Mouse (Mus musculus) kidney, postnatal 0 days (tissue): ENCODE measurements at regions not wholly inside any gene's neighbourhood (a gene's known extent, or its start where the extent isn't known, plus 50 kb on each side); places are given as distances from the start of the nearest gene placed in this dataset.

Source experiments
- ATAC-seq: fragments of 200-750 bp; cut with Nextera tagmentation; replicated peaks from 2 replicates; pipeline ENCODE4 v1.8.0; 2017; ENCODE audit warnings: low read depth, moderate number of reproducible peaks, moderate TSS enrichment, moderate library complexity; ENCODE audit not compliant: low FRiP score
- DNase-seq: peaks from one replicate; pipeline ENCODE4 v3.0.0-alpha.2; 2016; ENCODE audit warnings: low spot score
- H3K27ac ChIP-seq: fragments of 300-500 bp; sonication (generic); 2 replicates; pipeline ENCODE4 v1.5.1; 2014; ENCODE audit warnings: mild to moderate bottlenecking
- H3K27me3 ChIP-seq: fragments of 300-500 bp; sonication (generic); 2 replicates; pipeline ENCODE4 v1.6.1; 2014; ENCODE audit warnings: low read length, mixed read lengths; ENCODE audit not compliant: insufficient read depth
- H3K36me3 ChIP-seq: fragments of 300-500 bp; sonication (generic); 2 replicates; pipeline ENCODE4 v1.6.1; 2014; ENCODE audit warnings: low read length, mixed read lengths; ENCODE audit not compliant: insufficient read depth
- H3K4me1 ChIP-seq: fragments of 300-500 bp; sonication (generic); replicated peaks from 2 replicates; pipeline ENCODE4 v1.6.1; 2014; ENCODE audit warnings: antibody characterized with exemption, low read length, mixed read lengths; ENCODE audit not compliant: insufficient read depth
- H3K4me2 ChIP-seq: fragments of 300-500 bp; sonication (generic); 2 replicates; pipeline ENCODE4 v1.6.1; 2014; ENCODE audit warnings: mild to moderate bottlenecking, low read length, moderate library complexity, mixed read lengths
- H3K4me3 ChIP-seq: fragments of 300-500 bp; sonication (generic); replicated peaks from 2 replicates; pipeline ENCODE4 v1.5.1; 2014; ENCODE audit warnings: low read depth, low read length
- H3K9ac ChIP-seq: fragments of 300-500 bp; sonication (generic); 2 replicates; pipeline ENCODE4 v1.6.1; 2014; ENCODE audit warnings: low read depth, low read length
- H3K9me3 ChIP-seq: fragments of 300-500 bp; sonication (generic); replicated peaks from 2 replicates; pipeline ENCODE4 v1.6.1; 2016; ENCODE audit warnings: low read length, inconsistent platforms, mixed read lengths
- CTCF ChIP-seq: IDR thresholded peaks from 2 replicates; pipeline ENCODE4 v1.5.1; 2016; ENCODE audit warnings: antibody characterized with exemption, low read depth, mild to moderate bottlenecking, moderate library complexity
- WGBS: fragments of 180-500 bp; shearing (Covaris S2); extraction: QIAGEN DNeasy Blood & Tissue Kit; methylation state at CpG from one replicate; pipeline ENCODE4 v1.1.7; 2014; 5-methylcytosine and 5-hydroxymethylcytosine counted together

DNA sequence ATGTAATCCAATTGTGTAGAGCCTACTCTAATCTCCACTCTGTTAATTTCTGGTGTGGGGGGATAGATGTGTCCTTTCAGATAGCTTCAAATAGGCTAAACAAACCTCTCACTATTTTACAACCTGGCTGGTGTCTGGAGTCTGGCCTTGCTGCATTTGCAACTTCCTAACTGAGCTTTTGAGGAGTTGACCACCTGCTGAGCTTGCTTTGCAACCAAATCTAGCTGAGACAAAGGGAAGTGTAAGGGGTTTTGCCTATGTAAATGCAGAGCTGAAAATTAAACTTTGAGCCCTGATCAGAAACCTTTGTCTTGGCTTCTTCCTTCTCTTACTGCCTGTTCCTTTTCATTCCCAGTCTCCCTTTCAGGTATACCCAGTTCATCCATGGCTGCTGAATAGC, 404.3 kb downstream of the Cetn3 start:
- H3K27me3 ChIP-seq, result no peaks in the 10 kb centered on the region
- ATAC-seq (no peak), DNase-seq (no peak)
- H3K9me3 ChIP-seq, result no peaks in the 10 kb centered on the region
- H3K36me3 ChIP-seq, result no peaks in the 10 kb centered on the region
- no peak overlapping the region for H3K27ac ChIP-seq
- H3K4me2 ChIP-seq, result no peak overlapping the region
- H3K4me1 ChIP-seq, result no peaks in the 10 kb centered on the region
- no peak overlapping the region for H3K9ac ChIP-seq
- no peak for TF ChIP-seq CTCF
- H3K4me3 ChIP-seq, result no peak overlapping the region

GRCm38 (mm10) chr13:82200739-82201138, 417.9 kb downstream of the Cetn3 start:
- no peaks in the 10 kb centered on the region for H3K27me3 ChIP-seq
- H3K4me1 ChIP-seq, result no peaks in the 10 kb centered on the region
- no peak for TF ChIP-seq CTCF
- 92% methylated on average over 1 of the region's 1 CpGs for WGBS
- H3K9me3 ChIP-seq, result no peaks in the 10 kb centered on the region
- H3K9ac ChIP-seq, result no peak overlapping the region
- no peak overlapping the region for H3K4me2 ChIP-seq
- ATAC-seq (no peak), DNase-seq (no peak)
- no peaks in the 10 kb centered on the region for H3K36me3 ChIP-seq
- H3K27ac ChIP-seq, result no peak overlapping the region
- no peak overlapping the region for H3K4me3 ChIP-seq

DNA sequence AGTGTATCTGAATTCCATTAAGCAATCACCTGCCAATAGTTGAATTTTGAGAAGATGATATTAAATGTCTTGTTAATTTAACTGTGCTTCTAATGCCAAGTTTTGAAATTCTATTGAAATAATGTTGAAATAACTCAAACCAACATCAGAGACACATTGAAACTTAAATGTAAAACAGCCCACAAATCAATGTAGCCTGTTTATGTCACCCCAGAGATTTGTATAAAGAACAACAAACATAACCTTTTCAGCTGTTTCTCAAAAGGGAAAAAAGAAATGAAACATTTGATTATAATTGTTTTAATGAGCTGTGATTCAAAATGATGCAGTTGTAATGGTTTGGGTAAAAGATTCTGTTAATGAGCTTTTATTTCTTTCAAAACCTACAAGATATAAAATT, 442.6 kb downstream of the Cetn3 start:
- H3K9ac ChIP-seq, result no peak overlapping the region
- H3K4me1 ChIP-seq, result no peaks in the 10 kb centered on the region
- DNase-seq, result no peak
- ATAC-seq, result no peak
- H3K36me3 ChIP-seq, result no peaks in the 10 kb centered on the region
- no peaks in the 10 kb centered on the region for H3K27me3 ChIP-seq
- no peak for TF ChIP-seq CTCF
- no peak overlapping the region for H3K4me3 ChIP-seq
- H3K4me2 ChIP-seq, result no peak overlapping the region
- H3K27ac ChIP-seq, result no peak overlapping the region
- no peaks in the 10 kb centered on the region for H3K9me3 ChIP-seq

- Histone ChIP-seq H3K9me3 (no peaks in the 10 kb centered on the region), H3K27me3 (no peaks in the 10 kb centered on the region), H3K9ac (no peak overlapping the region), H3K4me2 (no peak overlapping the region), H3K27ac (no peak overlapping the region), H3K4me1 (no peaks in the 10 kb centered on the region), H3K36me3 (no peaks in the 10 kb centered on the region), H3K4me3 (no peak overlapping the region)
- no peak for TF ChIP-seq CTCF
- no peak for DNase-seq
- 96% methylated on average over 2 of the region's 2 CpGs for WGBS
- ATAC-seq, result no peak
Observed at GRCm38 (mm10) chr13:82233901-82234300, 451.0 kb downstream of the Cetn3 start.

- no peaks in the 10 kb centered on the region for H3K27me3 ChIP-seq
- H3K27ac ChIP-seq, result no peak overlapping the region
- H3K4me2 ChIP-seq, result no peak overlapping the region
- no peak overlapping the region for H3K4me3 ChIP-seq
- no peaks in the 10 kb centered on the region for H3K4me1 ChIP-seq
- no peaks in the 10 kb centered on the region for H3K36me3 ChIP-seq
- peak; percentile 41 for DNase-seq
- no peak overlapping the region for H3K9ac ChIP-seq
- 65% methylated on average over 1 of the region's 1 CpGs for WGBS
- no peak for TF ChIP-seq CTCF
- no peak for ATAC-seq
- no peaks in the 10 kb centered on the region for H3K9me3 ChIP-seq
Observed at GRCm38 (mm10) chr13:82246231-82246630, 463.4 kb downstream of the Cetn3 start.

GRCm38 (mm10) chr13:82250361-82250760, 467.5 kb downstream of the Cetn3 start:
- Histone ChIP-seq H3K27ac (no peak overlapping the region), H3K4me3 (no peak overlapping the region), H3K4me2 (no peak overlapping the region), H3K9ac (no peak overlapping the region), H3K36me3 (no peaks in the 10 kb centered on the region), H3K9me3 (no peaks in the 10 kb centered on the region), H3K4me1 (no peaks in the 10 kb centered on the region), H3K27me3 (no peaks in the 10 kb centered on the region)
- no peak for DNase-seq
- 93% methylated on average over 6 of the region's 6 CpGs for WGBS
- ATAC-seq, result no peak
- no peak for TF ChIP-seq CTCF

GRCm38 (mm10) chr13:82258491-82258935, 475.6 kb downstream of the Cetn3 start:
- Histone ChIP-seq H3K9me3 (no peaks in the 10 kb centered on the region), H3K27me3 (no peaks in the 10 kb centered on the region), H3K9ac (no peak overlapping the region), H3K4me1 (no peaks in the 10 kb centered on the region), H3K36me3 (no peaks in the 10 kb centered on the region), H3K4me3 (no peak overlapping the region), H3K27ac (no peak overlapping the region), H3K4me2 (no peak overlapping the region)
- no peak for TF ChIP-seq CTCF
- DNase-seq (peak; percentile 52), ATAC-seq (no peak)
- WGBS, result 66% methylated on average over 1 of the region's 1 CpGs
